Mouse (Mus musculus): Measurements from ENCODE around the gene Dlgap3. TPM values are rescaled to one million over a fixed set of nuclear protein-coding genes. Genes with fewer than 3 reads are reported as not detected.

Dlgap3 gene
- polyA plus RNA-seq, 1 experiment = not detected

DNA sequence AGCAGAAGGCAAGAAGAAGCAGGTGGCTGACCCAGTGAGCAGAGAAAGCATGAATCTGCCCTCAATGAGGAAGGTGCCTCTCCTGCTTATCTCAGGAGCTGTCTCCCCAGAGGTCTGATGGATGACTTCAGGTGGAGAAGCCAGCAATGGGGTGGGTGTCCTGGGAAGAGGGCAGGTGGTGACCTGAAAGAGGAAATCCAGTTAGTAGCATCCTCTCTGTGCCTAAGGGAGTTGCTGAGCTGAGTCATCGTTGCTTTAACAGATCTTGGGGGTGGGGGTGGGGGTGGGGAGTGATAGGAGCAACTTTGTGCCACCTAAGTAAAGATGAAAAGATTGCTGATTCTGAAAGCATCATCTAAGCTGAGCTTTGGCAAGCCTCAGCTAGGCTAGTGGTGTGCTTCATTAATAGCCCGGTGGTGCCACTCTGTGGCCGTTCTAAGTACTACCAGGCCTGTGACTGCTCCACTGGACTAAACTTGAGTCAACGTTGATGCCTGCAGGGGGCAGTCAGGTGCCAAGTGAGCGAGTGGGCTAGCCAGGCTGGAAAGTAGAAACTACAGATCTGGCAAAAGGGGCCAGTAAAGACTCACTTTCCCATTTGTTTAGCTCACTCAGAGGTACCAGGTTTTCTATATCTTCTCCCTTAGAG, 80.8 kb downstream of the Dlgap3 start:
- no peak overlapping the region for H3K27ac ChIP-seq (ENCODE audit: insufficient read depth, low read length)
- TF ChIP-seq CTCF (IDR thresholded peaks at IDR 0.05; ENCODE audit: borderline replicate concordance, insufficient read depth, low read length) (peak; percentile 80), POLR2A (IDR thresholded peaks at IDR 0.05; ENCODE audit: low read depth, low read length) (no peak)
- no peak overlapping the region for H3K4me3 ChIP-seq (ENCODE audit: insufficient read depth, low read length)
- H3K4me1 ChIP-seq (ENCODE audit: control insufficient read depth, insufficient read depth, low read length) = no peaks in the 10 kb centered on the region; the same call in 1 of the 2 replicates

DNA sequence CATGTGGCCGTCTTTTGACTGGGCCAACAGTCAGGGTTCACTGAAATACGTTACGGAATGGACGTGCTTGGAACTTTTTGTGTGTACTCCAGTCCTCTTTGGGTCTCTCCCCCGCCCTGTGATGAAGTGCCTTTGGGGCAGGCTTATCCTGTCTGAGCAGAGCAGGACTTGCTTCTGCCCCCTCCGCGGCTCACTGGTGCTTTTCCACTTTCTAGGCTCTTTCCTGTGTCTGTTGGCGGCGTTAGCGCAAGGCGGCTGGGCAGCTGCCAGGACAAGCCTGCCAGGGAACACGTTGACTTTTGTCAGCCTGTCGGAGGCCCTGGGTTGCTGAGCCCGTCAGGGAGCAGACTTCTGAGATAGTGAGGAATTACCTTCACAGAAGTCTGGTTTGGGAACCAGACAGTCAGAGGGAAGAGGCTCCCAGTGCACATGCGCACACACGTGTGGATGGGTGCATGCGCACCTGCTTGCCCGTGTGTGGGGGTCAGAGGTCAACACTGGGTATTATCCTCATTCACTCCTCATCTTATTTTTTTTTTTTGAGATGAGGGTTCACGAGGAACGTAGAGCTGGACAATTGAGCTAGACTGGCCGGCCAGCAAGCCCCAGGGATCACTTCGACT, 83.1 kb downstream of the Dlgap3 start:
- Histone ChIP-seq H3K4me1 (ENCODE audit: control insufficient read depth, insufficient read depth, low read length) (no peaks in the 10 kb centered on the region), H3K27ac (ENCODE audit: insufficient read depth, low read length) (no peak overlapping the region), H3K4me3 (ENCODE audit: insufficient read depth, low read length) (no peak overlapping the region)
- TF ChIP-seq POLR2A (IDR thresholded peaks at IDR 0.05; ENCODE audit: low read depth, low read length) = no peak
- TF ChIP-seq CTCF (IDR thresholded peaks at IDR 0.05; ENCODE audit: borderline replicate concordance, insufficient read depth, low read length) = no peak

DNA sequence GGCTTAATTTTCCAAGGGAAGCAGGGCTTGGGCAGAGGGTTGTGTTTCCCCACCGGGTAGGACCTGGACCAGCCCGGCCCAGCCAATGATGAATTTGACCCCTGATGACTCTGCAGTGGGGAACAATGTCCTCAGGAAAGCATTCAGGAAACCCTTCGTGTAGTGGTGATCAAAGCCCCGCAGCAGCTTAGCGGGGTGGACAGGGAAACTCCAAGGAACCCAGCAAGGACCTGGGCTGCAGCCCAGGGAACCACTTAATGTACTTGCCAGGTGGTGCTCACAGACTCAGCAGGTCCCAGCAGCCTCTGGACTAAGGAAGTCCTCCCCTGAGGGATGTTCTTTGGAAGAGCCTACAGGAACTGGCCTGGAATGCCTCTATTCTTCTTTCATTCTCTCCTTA, 87.7 kb downstream of the Dlgap3 start:
- no peak overlapping the region for H3K27ac ChIP-seq (ENCODE audit: insufficient read depth, low read length)

DNA sequence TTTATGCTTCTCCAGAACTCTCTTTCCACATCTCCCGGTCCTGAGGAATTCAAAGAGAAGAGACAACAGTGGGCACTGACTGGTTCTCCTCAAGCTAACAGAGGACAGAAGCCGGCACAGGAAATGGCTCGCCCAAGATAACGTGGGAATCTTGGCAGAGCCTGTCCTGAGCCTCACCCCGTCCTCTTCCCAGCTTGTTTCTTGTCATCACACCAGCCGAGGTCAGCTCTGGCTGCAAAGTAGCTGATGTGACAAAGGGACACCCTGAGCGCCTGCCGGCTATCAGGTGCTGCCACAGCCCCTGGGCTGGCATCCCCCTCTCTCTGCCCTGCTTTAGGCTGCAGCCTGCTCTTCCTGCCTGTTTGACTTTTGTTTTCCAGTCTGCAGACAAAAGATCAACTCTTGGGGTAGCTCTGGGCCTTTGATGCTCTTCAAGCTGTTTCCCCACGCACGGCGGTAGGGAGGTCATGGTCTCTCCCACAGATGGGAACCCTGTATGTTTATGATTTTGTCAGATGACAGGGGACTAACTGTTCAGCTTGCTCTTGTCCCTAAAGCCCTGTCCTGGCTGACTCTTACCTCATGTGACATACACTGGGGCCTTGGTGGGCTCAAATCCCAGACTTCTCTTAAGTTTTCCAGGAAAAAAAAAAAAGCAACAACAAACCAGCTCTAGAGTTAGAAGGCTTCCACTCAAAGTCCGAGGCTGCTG, 89.3 kb downstream of the Dlgap3 start:
- H3K4me3 ChIP-seq (ENCODE audit: insufficient read depth, low read length) = no peak overlapping the region
- no peak overlapping the region for H3K27ac ChIP-seq (ENCODE audit: insufficient read depth, low read length)
- H3K4me1 ChIP-seq (ENCODE audit: control insufficient read depth, insufficient read depth, low read length) = no peaks in the 10 kb centered on the region
- no peak for TF ChIP-seq POLR2A (IDR thresholded peaks at IDR 0.05; ENCODE audit: low read depth, low read length)
- TF ChIP-seq CTCF (IDR thresholded peaks at IDR 0.05; ENCODE audit: borderline replicate concordance, insufficient read depth, low read length) = no peak

More for the DNA sequence above, 87.7 kb downstream of the Dlgap3 start:
- no peaks in the 10 kb centered on the region for H3K4me1 ChIP-seq (ENCODE audit: control insufficient read depth, insufficient read depth, low read length)
- TF ChIP-seq CTCF (IDR thresholded peaks at IDR 0.05; ENCODE audit: borderline replicate concordance, insufficient read depth, low read length) (no peak), POLR2A (IDR thresholded peaks at IDR 0.05; ENCODE audit: low read depth, low read length) (no peak)
- no peak overlapping the region for H3K4me3 ChIP-seq (ENCODE audit: insufficient read depth, low read length)

DNA sequence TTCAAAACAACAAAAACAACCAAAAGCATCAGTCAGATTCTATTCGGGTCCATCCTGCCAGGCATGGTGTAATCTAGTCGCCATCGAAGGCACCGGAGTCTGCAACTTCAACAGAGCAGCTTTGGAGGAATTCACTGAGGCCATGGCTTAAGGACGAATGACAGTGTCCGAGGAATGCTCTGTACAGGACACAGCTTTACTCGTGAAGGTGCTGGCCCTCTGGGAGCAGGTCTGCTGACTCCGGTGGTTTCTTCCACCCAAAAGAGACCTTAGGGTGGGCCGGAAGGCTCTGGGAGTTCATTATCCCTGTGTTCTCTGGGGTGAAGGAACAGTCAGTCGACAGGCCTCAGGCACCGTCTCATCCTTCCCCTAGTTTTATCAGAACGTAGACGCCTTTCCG, 92.6 kb downstream of the Dlgap3 start:
- TF ChIP-seq CTCF (IDR thresholded peaks at IDR 0.05; ENCODE audit: borderline replicate concordance, insufficient read depth, low read length) (no peak), POLR2A (IDR thresholded peaks at IDR 0.05; ENCODE audit: low read depth, low read length) (no peak)
- Histone ChIP-seq H3K4me1 (ENCODE audit: control insufficient read depth, insufficient read depth, low read length) (no peaks in the 10 kb centered on the region), H3K27ac (ENCODE audit: insufficient read depth, low read length) (no peak overlapping the region), H3K4me3 (ENCODE audit: insufficient read depth, low read length) (no peak overlapping the region)

DNA sequence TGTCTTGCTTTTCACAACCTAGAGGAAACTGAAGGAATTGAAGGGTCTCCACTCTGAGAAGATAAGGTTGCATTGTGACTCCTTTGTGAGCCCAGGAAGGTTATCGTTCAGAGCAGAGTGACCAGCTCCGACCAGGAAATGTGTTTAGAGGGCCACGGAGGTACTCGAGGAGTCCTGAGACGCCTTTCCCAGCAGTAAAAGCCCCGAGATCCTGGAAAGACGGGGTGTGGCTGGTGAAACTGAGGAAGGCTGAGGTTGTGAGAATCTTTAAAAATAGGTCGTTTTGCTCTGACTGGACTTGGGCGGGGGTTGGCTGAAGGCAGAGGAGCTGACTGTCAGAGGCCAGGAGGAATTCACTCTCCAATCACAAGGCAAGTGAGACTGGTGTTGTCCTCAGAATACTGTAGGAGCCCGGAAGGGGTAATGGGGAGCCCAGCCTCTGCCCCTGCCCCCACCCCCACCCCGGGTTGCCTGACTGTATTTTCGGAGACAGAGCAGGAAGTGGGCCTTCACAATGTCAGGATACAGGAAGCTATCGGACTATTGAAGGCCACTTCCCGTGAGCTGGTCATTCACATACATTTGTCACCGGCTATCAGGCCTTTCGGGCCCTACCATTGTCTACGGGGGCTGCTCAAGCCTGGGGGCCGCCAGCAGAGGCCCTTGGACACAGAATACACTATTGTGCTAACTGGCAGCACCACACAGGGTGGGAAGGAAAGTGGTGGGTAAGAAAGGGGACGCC, 94.6 kb downstream of the Dlgap3 start:
- H3K4me3 ChIP-seq (ENCODE audit: insufficient read depth, low read length) = no peak overlapping the region
- H3K4me1 ChIP-seq (ENCODE audit: control insufficient read depth, insufficient read depth, low read length) = no peaks in the 10 kb centered on the region
- H3K27ac ChIP-seq (ENCODE audit: insufficient read depth, low read length) = no peak overlapping the region
- TF ChIP-seq CTCF (IDR thresholded peaks at IDR 0.05; ENCODE audit: borderline replicate concordance, insufficient read depth, low read length) = no peak
- no peak for TF ChIP-seq POLR2A (IDR thresholded peaks at IDR 0.05; ENCODE audit: low read depth, low read length)

DNA sequence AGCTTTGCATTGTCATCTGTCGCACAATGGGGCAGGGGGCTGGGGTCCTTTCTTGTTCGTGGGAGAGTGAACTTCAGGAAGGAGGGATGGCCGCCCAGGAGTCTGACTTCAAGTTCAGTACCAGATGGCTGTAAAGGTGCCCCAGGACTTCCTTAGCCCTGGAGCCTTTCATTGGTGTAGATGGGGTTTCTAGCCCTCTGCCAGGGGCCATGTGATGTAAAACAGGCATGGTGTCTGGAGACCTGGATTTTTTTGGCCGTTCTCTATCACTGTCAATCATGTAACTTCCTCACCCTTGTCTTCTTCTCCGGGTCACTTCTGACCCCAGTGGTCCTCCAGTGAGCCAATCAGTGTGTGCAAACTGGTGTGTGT, 95.2 kb downstream of the Dlgap3 start:
- no peak for TF ChIP-seq POLR2A (IDR thresholded peaks at IDR 0.05; ENCODE audit: low read depth, low read length)
- no peak for TF ChIP-seq CTCF (IDR thresholded peaks at IDR 0.05; ENCODE audit: borderline replicate concordance, insufficient read depth, low read length)
- Histone ChIP-seq H3K27ac (ENCODE audit: insufficient read depth, low read length) (no peak overlapping the region), H3K4me3 (ENCODE audit: insufficient read depth, low read length) (no peak overlapping the region), H3K4me1 (ENCODE audit: control insufficient read depth, insufficient read depth, low read length) (no peaks in the 10 kb centered on the region)

DNA sequence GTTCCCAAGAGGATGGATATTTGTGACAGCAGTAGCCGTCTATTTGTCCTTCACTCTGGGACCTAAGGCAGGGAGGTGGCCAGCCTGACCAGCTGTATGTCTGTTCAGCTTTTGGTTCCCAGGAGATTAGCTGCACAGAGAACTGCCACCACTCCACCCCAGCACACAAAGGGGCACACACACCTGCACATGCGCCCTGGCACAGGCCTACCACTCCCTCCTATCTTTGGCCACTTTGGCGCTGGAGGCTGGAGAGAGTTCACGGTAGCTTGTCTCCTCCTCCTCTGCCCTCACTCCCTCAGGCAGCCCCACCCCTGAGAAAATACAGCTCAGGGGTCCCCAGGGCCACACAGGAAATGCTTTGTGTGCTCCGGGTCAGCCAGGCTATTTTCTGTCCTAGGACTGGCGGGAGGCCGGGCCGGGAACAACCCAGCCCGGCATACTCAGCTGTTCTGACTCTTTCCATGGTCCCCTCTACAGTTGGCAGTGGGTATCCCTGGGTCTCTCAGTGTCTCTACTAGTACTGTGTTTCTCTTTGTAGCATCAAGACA, 109.5 kb downstream of the Dlgap3 start:
- H3K27ac ChIP-seq (ENCODE audit: insufficient read depth, low read length) = no peak overlapping the region
- TF ChIP-seq CTCF (IDR thresholded peaks at IDR 0.05; ENCODE audit: borderline replicate concordance, insufficient read depth, low read length) (no peak), POLR2A (IDR thresholded peaks at IDR 0.05; ENCODE audit: low read depth, low read length) (no peak)
- no peaks in the 10 kb centered on the region for H3K4me1 ChIP-seq (ENCODE audit: control insufficient read depth, insufficient read depth, low read length)
- H3K4me3 ChIP-seq (ENCODE audit: insufficient read depth, low read length) = no peak overlapping the region

DNA sequence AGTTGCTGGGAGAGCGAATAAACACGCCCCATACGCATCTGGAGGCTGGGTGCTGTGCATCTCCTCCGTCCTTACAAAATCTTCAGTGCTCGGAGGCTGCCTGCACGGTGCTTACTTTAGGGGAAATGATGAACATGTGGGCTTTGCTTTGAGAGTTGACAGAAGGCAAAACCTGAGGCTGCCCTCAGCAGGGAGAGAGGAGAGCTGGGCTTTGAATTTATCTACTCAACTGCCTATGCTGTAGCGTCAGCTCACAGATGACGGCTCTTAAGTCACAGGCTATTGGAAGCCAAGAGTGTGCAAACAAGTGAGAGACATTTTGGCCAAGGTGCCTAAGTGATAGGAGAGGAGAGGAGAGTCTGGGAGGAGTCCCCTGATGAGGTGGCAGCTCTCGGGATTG, 110.2 kb downstream of the Dlgap3 start:
- Histone ChIP-seq H3K27ac (ENCODE audit: insufficient read depth, low read length) (no peak overlapping the region), H3K4me1 (ENCODE audit: control insufficient read depth, insufficient read depth, low read length) (no peaks in the 10 kb centered on the region), H3K4me3 (ENCODE audit: insufficient read depth, low read length) (no peak overlapping the region)
- TF ChIP-seq CTCF (IDR thresholded peaks at IDR 0.05; ENCODE audit: borderline replicate concordance, insufficient read depth, low read length) (no peak), POLR2A (IDR thresholded peaks at IDR 0.05; ENCODE audit: low read depth, low read length) (no peak)

Other genes starting within 250 kb of the Dlgap3 start
- 53.3 and 59.7 TPM in 2 replicates for gene Zmym4, start 201.1 kb upstream of the Dlgap3 start, polyA plus RNA-seq (2011; ENCODE audit: insufficient read length, low read depth, missing spikeins)
- gene Sfpq, start 147.9 kb upstream of the Dlgap3 start, polyA plus RNA-seq (2011; ENCODE audit: insufficient read length, low read depth, missing spikeins) = 280 and 376 TPM in 2 replicates
- 12.1 and 18.0 TPM in 2 replicates for gene Zmym1, start 108.1 kb upstream of the Dlgap3 start, polyA plus RNA-seq (2011; ENCODE audit: insufficient read length, low read depth, missing spikeins)
- gene Zmym6, start 91.8 kb upstream of the Dlgap3 start, polyA plus RNA-seq (2011; ENCODE audit: insufficient read length, low read depth, missing spikeins) = 21.7 and 28.0 TPM in 2 replicates
- gene Tmem35b, start 45.5 kb upstream of the Dlgap3 start, polyA plus RNA-seq (2011; ENCODE audit: insufficient read length, low read depth, missing spikeins) = 5.2 and 7.3 TPM in 2 replicates
- gene Smim12, start 74.6 kb downstream of the Dlgap3 start, polyA plus RNA-seq (2011; ENCODE audit: insufficient read length, low read depth, missing spikeins) = 18.1 and 23.9 TPM in 2 replicates
- gene Gja4, start 144.8 kb downstream of the Dlgap3 start, polyA plus RNA-seq (2011; ENCODE audit: insufficient read length, low read depth, missing spikeins) = not detected in 2 replicates
- gene Gjb3, start 161.6 kb downstream of the Dlgap3 start, polyA plus RNA-seq (2011; ENCODE audit: insufficient read length, low read depth, missing spikeins) = 6.6 and 14.0 TPM in 2 replicates
- 0.35 and 2.2 TPM in 2 replicates for gene Gjb4, start 184.9 kb downstream of the Dlgap3 start, polyA plus RNA-seq (2011; ENCODE audit: insufficient read length, low read depth, missing spikeins)
- 2.0 and 4.0 TPM in 2 replicates for gene Gjb5, start 189.0 kb downstream of the Dlgap3 start, polyA plus RNA-seq (2011; ENCODE audit: insufficient read length, low read depth, missing spikeins)

Data from embryonic fibroblast, embryonic 13.5 days (primary cell).